Mouse (Mus musculus) right cerebral cortex, adult 2 months (tissue): ENCODE data around the gene Vmn1r59.
"Not testable (repeated sequence)": the region's sequence is repeated elsewhere in the genome, so short reads cannot be mapped to it uniquely, and the experiment has no call there.

Source experiments
- DNase-seq, 2 experiments: peaks; one replicate each; pipeline ENCODE4 v3.0.0; 2021 to 2022; ENCODE audit warnings: low spot score in 2 of 2

Vmn1r59 gene

DNA sequence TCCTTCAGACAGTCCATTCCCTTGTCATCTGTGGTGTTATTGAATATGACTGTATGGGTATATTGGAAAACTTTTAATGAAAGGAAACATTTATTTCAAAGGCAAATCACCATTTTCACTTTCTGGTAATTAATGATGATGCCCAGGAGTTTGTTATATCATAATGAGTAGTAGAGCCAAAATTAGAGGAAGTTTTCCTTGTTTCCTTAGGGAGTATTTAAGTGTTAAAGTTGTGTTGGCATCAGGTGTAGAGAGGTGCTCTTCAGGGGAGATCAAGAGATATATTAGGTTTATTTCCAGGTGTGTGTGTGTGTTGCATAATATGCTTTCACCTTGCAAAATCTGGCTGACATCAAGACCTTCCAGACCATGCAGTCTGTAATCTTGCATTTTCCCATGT is at the start of gene Vmn1r59:
Gene Vmn1r59, minus strand, starts transcription at position 101 of the 400 bp plus-strand sequence.
- no peak for DNase-seq

DNA sequence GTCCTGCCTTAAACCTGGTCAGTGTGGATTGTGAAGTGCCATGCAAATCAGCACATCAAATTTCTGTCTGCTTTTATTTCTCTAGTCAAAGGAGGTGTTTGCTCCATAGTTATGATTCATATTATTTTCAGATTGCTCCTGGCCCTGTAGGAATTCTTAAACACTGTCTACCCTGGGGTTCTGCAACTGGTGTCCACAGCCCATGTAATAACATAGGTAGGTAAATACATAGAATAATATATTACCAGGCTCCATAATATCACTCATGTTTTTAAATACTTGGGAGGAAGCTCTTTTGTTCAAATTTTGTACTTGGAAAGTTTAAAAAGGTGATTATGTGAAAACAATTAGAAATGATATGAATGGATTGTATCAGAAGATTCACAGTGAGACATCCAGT is 37.3 kb upstream of the Vmn1r59 start, which contains the start of gene Vmn2r28:
Gene Vmn2r28, minus strand, starts transcription at position 101 of the 400 bp plus-strand sequence.
- not testable (repeated sequence) for DNase-seq

DNA sequence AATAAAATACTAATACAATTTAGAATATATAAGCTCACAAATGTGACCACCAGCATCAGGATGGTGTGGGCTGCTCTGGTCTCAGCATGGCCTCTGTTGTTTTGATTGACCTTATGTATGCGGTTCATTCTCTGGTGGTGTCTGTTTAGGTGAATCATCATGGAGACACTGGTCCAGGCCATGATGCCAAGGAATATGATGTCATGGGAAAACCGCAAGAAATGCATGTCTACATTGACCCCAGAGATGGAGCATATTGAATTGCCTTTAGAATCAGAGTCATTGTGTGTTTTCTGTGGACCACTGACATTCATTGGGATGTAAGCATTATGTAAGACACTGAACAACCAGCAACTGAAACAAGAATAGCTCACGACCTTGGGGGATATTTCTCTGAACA is 2.6 kb downstream of the Vmn1r59 start:
- DNase-seq: not testable (repeated sequence)

DNA sequence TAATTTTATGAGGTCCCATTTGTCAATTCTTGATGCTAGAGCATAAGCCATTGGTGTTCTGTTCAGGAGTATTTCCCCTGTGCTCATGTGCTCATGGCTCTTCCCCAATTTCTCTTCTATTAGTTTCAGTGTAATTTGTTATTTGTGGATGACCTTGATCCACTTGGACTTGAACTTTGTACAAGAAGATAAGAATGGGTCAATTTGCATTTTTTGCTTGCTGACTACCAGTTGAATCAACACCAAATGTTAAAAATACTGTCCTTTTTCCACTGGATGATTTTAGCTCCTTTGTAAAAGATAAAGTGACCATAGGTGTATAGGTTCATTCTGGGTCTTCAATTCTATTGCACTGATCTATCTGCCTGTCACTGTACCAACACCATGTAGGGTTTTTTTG is 7.9 kb downstream of the Vmn1r59 start:
- no peak for DNase-seq

DNA sequence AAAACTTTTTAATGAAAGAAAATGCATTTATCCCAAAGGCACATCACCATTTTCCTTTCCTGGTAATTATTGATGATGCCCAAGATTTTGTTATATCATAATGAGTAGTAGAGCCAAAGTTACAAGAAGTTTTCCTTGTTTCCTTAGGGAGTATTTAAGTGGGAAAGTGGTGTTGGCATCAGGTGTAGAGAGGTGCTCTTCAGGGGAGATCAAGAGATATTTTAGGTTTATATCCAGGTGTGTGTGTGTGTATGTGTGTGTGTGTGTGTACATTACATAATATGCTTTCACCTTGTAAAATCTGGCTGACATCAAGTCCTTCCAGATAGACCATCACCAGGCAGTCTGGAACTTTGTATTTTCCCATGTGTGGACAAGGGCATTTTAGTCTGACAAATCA is 43.3 kb downstream of the Vmn1r59 start, which contains the start of gene Vmn1r58:
Gene Vmn1r58, minus strand, starts transcription at position 101 of the 400 bp plus-strand sequence.
- DNase-seq: not testable (repeated sequence)

DNA sequence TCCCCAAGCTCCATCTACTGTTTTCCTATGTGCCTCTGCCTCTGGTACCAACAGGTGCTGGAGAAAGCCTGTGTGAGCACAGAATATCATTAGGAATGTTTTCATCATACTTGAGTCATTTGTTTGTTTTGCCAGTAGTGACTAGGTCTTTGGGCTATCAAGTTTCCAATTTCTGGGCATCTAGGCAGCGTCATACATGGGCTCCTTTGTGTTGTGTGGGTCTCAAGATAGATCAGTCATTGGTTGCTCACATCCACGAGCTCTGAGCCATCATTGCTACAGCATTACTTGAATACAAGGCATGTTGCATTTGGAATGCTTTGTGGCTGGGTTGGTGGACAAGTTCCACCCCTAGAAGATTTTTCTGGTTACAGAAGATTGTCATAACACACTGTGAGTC is 50.4 kb downstream of the Vmn1r59 start:
- no peak for DNase-seq
